Mouse (Mus musculus): ENCODE measurements around the gene Cdc27. TPM values are rescaled to one million over a fixed set of nuclear protein-coding genes. Genes with fewer than 3 reads are reported as not detected.

Gene Cdc27
- polyA plus RNA-seq, 1 experiment: 25.6 TPM

DNA sequence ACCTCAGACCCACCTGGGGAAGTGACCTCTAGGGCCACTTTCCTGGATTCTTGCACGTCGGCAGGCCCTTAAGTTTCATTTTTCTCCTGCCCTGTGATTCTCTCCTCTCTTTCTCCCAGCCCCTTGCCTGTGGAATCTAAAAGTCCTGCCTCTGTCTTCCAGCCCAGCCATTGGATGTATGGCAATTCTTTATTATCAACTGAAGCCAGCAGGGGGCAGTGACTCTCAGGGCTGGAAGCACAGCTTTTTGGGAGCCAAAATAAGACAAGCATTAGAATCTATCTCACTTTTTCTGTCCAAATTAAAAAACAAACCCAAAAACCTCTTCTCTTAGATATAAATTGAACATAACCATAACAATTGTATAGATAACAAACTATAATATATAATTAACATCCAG lies 39.8 kb downstream of the Cdc27 start:
- DNase-seq (ENCODE audit: extremely low spot score in 1 of 2, low spot score in 1 of 2): peak in 1 of 2 experiments; percentile 55

DNA sequence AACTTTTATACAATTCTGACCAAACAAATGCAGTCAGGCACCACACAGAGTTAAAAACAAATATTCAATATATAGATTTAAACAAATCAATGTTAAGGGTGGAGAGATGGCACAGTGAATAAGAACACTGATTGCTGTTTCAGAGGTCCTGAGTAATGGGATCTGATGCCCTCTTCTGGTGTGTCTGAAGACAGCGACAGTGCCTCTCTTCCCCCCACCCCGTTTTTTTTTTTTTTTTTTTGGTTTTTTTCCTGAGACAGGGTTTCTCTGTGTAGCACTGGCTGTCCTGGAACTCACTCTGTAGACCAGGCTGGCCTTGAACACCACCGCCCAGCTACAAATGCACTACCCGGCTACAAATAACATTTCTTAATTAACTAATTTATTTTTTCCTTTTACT lies 42.0 kb downstream of the Cdc27 start:
- DNase-seq (ENCODE audit: extremely low spot score in 1 of 2, low spot score in 1 of 2): no peak

DNA sequence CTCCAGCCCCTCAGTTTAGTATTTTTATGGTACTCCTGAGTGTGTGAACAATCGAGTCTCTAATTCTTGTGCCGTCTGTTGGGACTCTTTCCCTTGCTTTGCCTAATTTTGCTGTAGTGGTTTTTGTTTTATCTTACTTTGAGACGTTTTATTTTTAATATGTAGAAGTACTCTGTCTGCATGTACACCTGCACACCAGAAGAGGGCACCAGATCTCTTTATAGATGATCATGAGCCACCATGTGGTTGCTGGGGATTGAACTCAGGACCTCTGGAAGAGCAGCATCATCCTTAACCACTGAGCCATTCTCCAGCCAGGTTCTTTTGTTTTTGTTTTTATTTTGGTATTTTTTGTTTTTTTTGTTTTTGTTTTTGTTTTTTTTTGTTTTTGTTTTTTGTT lies 62.1 kb downstream of the Cdc27 start:
- DNase-seq (ENCODE audit: extremely low spot score in 1 of 2, low spot score in 1 of 2): no peak

DNA sequence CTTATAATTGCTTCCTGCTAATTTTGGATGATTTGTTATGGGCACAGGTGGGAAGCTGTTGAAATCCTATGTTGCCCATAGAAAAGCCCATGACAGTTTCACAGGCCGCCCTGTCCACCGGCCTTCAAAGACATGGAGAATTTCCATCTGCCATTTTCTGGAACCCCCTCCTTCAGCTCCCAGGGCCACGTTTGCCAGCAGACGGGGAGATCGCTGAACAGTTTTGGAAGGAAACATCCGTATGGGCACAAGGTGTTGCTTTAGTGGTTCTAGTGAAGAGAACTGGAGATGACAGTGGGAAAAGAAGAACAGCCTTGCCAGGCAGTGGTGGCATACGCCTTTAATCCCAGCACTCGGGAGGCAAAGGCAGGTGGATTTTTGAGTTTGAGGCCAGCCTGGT lies 68.4 kb downstream of the Cdc27 start:
- DNase-seq (ENCODE audit: extremely low spot score in 1 of 2, low spot score in 1 of 2): no peak

DNA sequence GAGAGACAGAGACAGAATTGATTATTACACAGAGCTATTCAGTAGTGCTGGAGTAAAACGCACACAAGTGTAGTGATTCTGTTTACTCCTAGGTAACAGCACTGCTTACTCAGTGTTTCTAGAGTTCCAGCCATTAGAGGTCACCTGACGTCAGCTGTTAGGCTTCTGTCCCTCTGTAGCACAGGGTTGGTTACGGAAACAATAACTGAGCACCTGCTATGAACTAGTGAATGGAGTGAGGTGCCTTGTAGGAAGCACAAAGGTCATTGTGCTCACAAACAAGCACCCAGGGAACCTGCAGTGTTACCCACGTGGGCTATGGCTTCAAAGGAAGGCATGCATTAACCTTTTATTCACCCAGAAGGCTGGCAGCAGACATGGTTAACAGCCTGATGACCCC lies 70.9 kb downstream of the Cdc27 start:
- no peak for DNase-seq (ENCODE audit: extremely low spot score in 1 of 2, low spot score in 1 of 2)

DNA sequence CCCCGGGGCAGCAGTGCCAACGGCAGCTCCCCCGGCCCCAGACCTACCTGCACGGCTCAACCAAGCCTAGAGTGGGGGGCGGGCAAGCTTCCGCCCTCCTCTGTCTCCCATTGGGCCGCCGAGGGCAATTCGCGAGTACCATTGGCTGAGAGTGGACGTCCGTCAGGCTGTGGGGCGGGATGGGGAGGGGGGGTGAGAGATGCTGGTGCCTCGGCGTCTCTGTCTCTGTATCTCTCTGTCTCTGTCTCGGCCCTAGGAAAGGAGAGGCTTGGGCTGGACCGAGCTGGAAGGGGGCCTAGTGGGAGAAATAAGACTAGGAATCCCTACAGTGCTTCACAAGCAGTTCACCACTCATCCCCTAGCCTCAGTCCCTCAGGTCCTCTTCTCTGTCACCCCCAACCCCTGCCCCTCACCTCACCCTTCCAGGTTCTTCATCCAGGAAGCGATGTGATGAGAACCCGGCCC lies 81.0 kb downstream of the Cdc27 start:
- DNase-seq (ENCODE audit: extremely low spot score in 1 of 2, low spot score in 1 of 2): peak; percentile 61 to 92

DNA sequence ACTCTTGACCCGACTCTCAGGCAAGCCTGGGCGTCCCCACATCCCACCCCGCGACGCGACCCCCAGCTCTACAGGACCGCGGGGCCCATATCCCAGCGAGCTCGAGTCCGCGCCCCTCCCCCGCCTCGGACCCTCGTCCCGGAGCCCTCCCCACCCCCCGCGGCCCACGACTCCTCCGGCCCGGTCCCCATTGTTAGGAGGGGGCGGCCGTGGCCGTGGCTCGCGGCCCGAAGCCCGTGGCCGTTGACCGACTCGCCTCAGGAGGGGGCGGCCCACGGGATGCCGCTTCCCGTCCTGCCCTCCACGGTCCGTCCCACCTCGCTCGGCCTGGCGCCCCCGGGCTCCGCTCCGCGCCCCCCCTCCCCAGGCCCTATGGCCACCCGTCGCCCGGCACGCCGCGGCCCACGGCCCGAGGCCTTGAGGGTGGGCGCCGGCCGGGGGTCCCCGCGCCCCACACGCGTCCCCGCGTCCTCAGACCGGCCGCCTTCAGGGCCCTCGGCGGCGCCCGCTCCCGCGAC lies 81.6 kb downstream of the Cdc27 start, which contains the start of gene Kansl1:
Gene Kansl1, minus strand, starts transcription at position 111 of the 518 bp plus-strand sequence.
- no peak for DNase-seq (ENCODE audit: extremely low spot score in 1 of 2, low spot score in 1 of 2)

DNA sequence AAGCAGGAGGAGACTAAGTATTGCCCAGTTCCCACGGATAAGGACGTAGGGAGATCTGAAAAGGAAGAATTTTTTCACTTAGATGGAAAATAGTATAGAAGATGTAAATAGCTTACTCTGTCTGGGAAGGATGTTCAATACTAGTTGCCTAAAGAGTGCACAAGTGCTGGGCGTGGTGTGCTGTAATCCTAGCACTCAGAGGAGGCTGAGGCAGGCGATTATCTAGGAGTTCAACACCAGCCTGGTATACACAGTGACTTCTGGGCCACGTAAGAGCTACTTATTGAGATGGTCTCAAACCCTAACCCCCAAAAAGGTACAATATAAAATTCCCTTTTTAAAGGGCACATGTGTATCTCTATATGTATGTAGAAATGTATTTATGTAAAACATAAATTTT lies 82.7 kb downstream of the Cdc27 start:
- DNase-seq (ENCODE audit: extremely low spot score in 1 of 2, low spot score in 1 of 2): no peak

DNA sequence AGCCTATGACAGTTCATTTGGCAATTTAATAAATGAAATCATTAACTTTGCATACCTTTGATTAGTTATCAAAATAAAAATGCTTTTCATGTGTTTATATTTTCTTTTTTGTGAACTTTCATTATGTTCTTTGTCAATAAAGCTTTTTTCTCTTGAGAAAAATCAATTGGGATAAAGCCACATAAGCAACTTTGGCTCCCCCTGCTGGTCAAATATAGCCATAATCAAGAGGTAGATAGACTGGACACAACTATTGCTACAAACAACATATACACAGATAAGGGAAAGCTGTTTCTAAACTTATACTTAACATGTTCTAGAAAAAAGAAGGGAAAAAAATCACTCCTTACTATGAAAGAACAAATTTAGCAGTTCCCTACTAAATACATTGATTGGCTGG lies 88.9 kb downstream of the Cdc27 start:
- peak in 1 of 2 experiments; percentile 87 for DNase-seq (ENCODE audit: extremely low spot score in 1 of 2, low spot score in 1 of 2)

DNA sequence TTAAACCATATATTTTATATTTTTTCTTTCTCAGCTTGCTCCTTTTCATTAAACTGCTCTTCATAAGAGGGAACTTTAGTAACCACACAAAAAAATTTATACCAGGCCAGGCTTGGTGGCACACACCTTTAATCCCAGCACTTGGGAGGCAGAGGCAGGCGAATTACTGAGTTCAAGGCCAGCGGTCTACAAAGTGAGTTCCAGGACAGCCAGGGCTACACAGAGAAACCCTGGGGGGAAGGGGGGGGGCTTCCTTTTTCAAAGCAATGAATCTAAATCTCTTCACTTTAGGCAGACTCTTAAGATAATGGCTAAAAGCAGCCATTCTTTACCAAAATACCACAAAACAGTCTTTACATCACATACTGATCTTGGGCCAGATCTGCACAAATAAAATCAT lies 90.7 kb downstream of the Cdc27 start:
- DNase-seq (ENCODE audit: extremely low spot score in 1 of 2, low spot score in 1 of 2): no peak

DNA sequence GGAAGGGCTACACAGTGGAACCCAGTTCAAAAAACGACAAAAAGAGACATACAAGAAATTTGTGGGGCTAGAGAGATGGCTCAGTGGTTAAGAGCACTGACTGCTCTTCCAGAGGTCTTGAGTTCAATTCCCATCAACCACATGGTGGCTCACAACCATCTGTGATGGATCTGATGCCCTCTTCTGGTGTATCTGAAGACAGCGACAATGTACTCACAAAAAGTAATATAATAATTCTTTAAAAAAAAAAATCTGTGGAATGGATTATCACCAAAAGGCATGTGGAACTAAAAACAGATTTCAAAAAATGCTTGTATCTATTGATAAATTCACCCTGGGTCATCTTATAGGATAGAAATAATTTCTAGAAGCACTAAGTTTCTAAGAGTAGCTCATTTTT lies 91.9 kb downstream of the Cdc27 start:
- DNase-seq (ENCODE audit: extremely low spot score in 1 of 2, low spot score in 1 of 2): no peak

Other genes starting within 250 kb of the Cdc27 start
- gene Kansl1, start 81.8 kb downstream of the Cdc27 start, polyA plus RNA-seq (2012; rRNA removed): 90.7 and 96.3 TPM in 2 replicates
- gene Myl4, start within 50 bp of the Cdc27 start, polyA plus RNA-seq (2012; rRNA removed): 33.7 and 50.9 TPM in 2 replicates
- gene Itgb3, start 57.4 kb upstream of the Cdc27 start, polyA plus RNA-seq (2012; rRNA removed): 1.8 and 1.9 TPM in 2 replicates
- 0.17 and 0.20 TPM in 2 replicates for gene Gm11639, start 135.1 kb upstream of the Cdc27 start, polyA plus RNA-seq (2012; rRNA removed)

Measured in frontal cortex, adult 2 months (tissue).